Mouse (Mus musculus): ENCODE results near the gene Gramd2.

DNA sequence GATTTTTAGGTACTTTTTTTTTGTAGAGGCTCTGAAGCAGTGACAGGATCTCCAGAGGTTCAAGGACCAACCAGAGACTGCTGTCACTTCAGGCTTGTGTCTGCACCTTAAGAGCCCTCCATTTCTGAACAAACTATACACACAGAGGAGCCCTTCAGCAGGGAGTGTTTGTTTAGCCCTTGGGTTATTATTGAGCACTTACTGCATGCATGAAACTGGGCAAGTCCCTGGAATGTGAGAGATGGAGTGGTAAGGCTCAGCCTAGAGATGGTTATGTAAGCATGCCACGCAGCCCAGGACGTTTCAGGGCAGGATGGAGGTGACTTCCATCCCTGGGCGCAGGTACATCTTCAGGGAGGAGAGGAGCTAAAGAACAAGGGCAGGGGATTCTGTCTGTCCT lies 16.4 kb downstream of the Gramd2 start:
- TF ChIP-seq GATA1 (IDR thresholded peaks at IDR 0.05; ENCODE audit: low read length) (no peak), TAL1 (IDR thresholded peaks at IDR 0.05; ENCODE audit: low read length) (no peak)
